Mouse (Mus musculus): ENCODE measurements around the gene Olfr586. TPM values are rescaled to one million over a fixed set of nuclear protein-coding genes. Genes with fewer than 3 reads are reported as not detected.
A peak's percentile ranks its signal among the peaks of the same experiment; 100 is the strongest.

The Olfr586 gene
- total RNA-seq (2021): not detected
- long read RNA-seq, experiment 1: 0 reads
- long read RNA-seq, experiment 2: 0 reads

- no peak for TF ChIP-seq CTCF (conservative IDR thresholded peaks at IDR 0.05)
- DNase-seq (ENCODE audit: low spot score in 2 of 2): no peak
- Histone ChIP-seq H3K4me3 (no peak within 1 kb of the TSS), H3K27ac (no peak within 1 kb of the TSS)
Measured at GRCm38 (mm10) chr7:103125538-103125937, at the start of gene Olfr586. TSS of gene Olfr586 (minus strand) at chr7:103125638.

GRCm38 (mm10) chr7:103169697-103170096 is 44.3 kb upstream of the Olfr586 start:
- Histone ChIP-seq H3K27ac (no peak overlapping the region), H3K4me3 (no peak overlapping the region)
- no peak for TF ChIP-seq CTCF (conservative IDR thresholded peaks at IDR 0.05)
- DNase-seq (ENCODE audit: low spot score in 2 of 2): no peak

- no peak for DNase-seq (ENCODE audit: low spot score in 2 of 2)
- H3K4me3 ChIP-seq: no peak within 1 kb of the TSS
- no peak within 1 kb of the TSS for H3K27ac ChIP-seq
- no peak for TF ChIP-seq CTCF (conservative IDR thresholded peaks at IDR 0.05)
Measured at GRCm38 (mm10) chr7:103156256-103156655, 30.8 kb upstream of the Olfr586 start, which contains the start of gene Olfr589. TSS of gene Olfr589 (minus strand) at chr7:103156356.

GRCm38 (mm10) chr7:103140579-103140978 is 15.1 kb upstream of the Olfr586 start, which contains the start of gene Olfr588-ps1:
TSS of gene Olfr588-ps1 (plus strand) at chr7:103140879.
- DNase-seq (ENCODE audit: low spot score in 2 of 2): no peak
- TF ChIP-seq CTCF (conservative IDR thresholded peaks at IDR 0.05): no peak

GRCm38 (mm10) chr7:103119406-103119805 is 6.0 kb downstream of the Olfr586 start:
- peak; percentile 11; the same call in 1 of the 2 replicates for TF ChIP-seq CTCF (conservative IDR thresholded peaks at IDR 0.05)
- DNase-seq (ENCODE audit: low spot score in 2 of 2): no peak

More at GRCm38 (mm10) chr7:103140579-103140978, 15.1 kb upstream of the Olfr586 start, which contains the start of gene Olfr588-ps1:
- Histone ChIP-seq H3K27ac (no peak within 1 kb of the TSS), H3K4me3 (no peak within 1 kb of the TSS)

GRCm38 (mm10) chr7:103097420-103097819 is 28.0 kb downstream of the Olfr586 start, which contains the start of gene Olfr585:
TSS of gene Olfr585 (plus strand) at chr7:103097720.
- no peak for DNase-seq (ENCODE audit: low spot score in 2 of 2)
- no peak for TF ChIP-seq CTCF (conservative IDR thresholded peaks at IDR 0.05)
- H3K27ac ChIP-seq: no peak within 1 kb of the TSS
- H3K4me3 ChIP-seq: no peak within 1 kb of the TSS

More at GRCm38 (mm10) chr7:103119406-103119805, 6.0 kb downstream of the Olfr586 start:
- no peak overlapping the region for H3K27ac ChIP-seq
- H3K4me3 ChIP-seq: no peak overlapping the region

- TF ChIP-seq CTCF (conservative IDR thresholded peaks at IDR 0.05): no peak
- H3K4me3 ChIP-seq: no peak within 1 kb of the TSS
- no peak for DNase-seq (ENCODE audit: low spot score in 2 of 2)
- no peak within 1 kb of the TSS for H3K27ac ChIP-seq
Measured at GRCm38 (mm10) chr7:103081585-103081984, 43.9 kb downstream of the Olfr586 start, which contains the start of gene Olfr584. TSS of gene Olfr584 (plus strand) at chr7:103081885.

Other genes starting within 250 kb of the Olfr586 start
- not detected for gene Olfr568, start 248.5 kb downstream of the Olfr586 start, total RNA-seq (2021)
- not detected for gene Olfr569, start 234.8 kb downstream of the Olfr586 start, total RNA-seq (2021)
- gene Olfr570, start 231.1 kb downstream of the Olfr586 start, total RNA-seq (2021): not detected
- gene Olfr571, start 208.1 kb downstream of the Olfr586 start, total RNA-seq (2021): not detected
- gene Olfr572, start 201.2 kb downstream of the Olfr586 start, total RNA-seq (2021): not detected
- gene Olfr573-ps1, start 183.1 kb downstream of the Olfr586 start, total RNA-seq (2021): not detected
- gene Olfr574, start 177.2 kb downstream of the Olfr586 start, total RNA-seq (2021): not detected
- gene Olfr575, start 166.9 kb downstream of the Olfr586 start, total RNA-seq (2021): not detected
- gene Olfr576, start 163.0 kb downstream of the Olfr586 start, total RNA-seq (2021): not detected
- gene Olfr577, start 149.7 kb downstream of the Olfr586 start, total RNA-seq (2021): not detected
- not detected for gene Olfr578, start 136.3 kb downstream of the Olfr586 start, total RNA-seq (2021)
- gene Olfr582, start 87.6 kb downstream of the Olfr586 start, total RNA-seq (2021): not detected
- not detected for gene Olfr583, start 74.3 kb downstream of the Olfr586 start, total RNA-seq (2021)
- not detected for gene Olfr584, start 43.8 kb downstream of the Olfr586 start, total RNA-seq (2021)
- not detected for gene Olfr585, start 27.9 kb downstream of the Olfr586 start, total RNA-seq (2021)
- not detected for gene Olfr588-ps1, start 15.2 kb upstream of the Olfr586 start, total RNA-seq (2021)
- not detected for gene Olfr589, start 30.7 kb upstream of the Olfr586 start, total RNA-seq (2021)
- gene Olfr591, start 52.7 kb upstream of the Olfr586 start, total RNA-seq (2021): not detected
- gene Olfr592, start 59.2 kb upstream of the Olfr586 start, total RNA-seq (2021): not detected
- not detected for gene Olfr593, start 86.2 kb upstream of the Olfr586 start, total RNA-seq (2021)
- not detected for gene Olfr594, start 91.4 kb upstream of the Olfr586 start, total RNA-seq (2021)
- not detected for gene Usp17ld, start 126.9 kb upstream of the Olfr586 start, total RNA-seq (2021)
- gene Olfr596, start 180.0 kb upstream of the Olfr586 start, total RNA-seq (2021): not detected
- not detected for gene Olfr597, start 190.7 kb upstream of the Olfr586 start, total RNA-seq (2021)
- not detected for gene Olfr598, start 197.9 kb upstream of the Olfr586 start, total RNA-seq (2021)
- not detected for gene Olfr599, start 210.3 kb upstream of the Olfr586 start, total RNA-seq (2021)
- not detected for gene Olfr600, start 224.0 kb upstream of the Olfr586 start, total RNA-seq (2021)
- not detected for gene Olfr601, start 237.0 kb upstream of the Olfr586 start, total RNA-seq (2021)

All from layer of hippocampus, adult 2 months (tissue).